In the genomic region with DNA sequence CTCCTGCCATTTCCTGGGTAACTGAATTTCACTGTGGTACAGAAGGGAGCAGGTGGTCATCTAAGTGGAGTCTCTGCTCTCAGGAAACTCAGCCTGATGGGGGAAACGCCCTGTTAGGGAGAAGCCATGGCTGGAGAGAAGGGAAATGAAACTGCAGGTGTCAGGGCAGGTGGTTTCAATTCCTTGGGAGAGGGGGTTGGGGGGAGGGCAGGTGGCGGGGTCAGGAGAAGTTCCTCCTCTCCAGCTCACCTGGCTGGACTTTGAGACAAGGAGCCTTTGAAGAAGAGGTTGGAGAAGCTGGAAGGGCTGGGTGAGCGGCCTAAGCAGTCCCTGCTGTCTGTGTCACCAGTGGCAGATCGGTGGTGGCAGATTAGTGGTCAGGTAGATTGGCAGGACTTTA, we compare ENCODE assay signal across 15 mouse cellular contexts. TPM values are rescaled to one million over a fixed set of nuclear protein-coding genes. Genes with fewer than 3 reads are reported as not detected.
"Had no signal": no experiment of that assay in that cellular context is flagged by ENCODE, and none has a peak within 500 bp of the region (broad histone marks: within the 10 kb centered on the region; RNA-seq: fewer than 3 reads in every experiment).

No protein-coding gene starts in this region.

- H3K9me3 ChIP-seq: liver, embryonic 13.5 days; midbrain, embryonic 12.5 days; midbrain, embryonic 15.5 days; neural tube, embryonic 12.5 days; neural tube, embryonic 15.5 days had no signal

- H3K9ac ChIP-seq: liver, embryonic 13.5 days; midbrain, embryonic 12.5 days; midbrain, embryonic 15.5 days; neural tube, embryonic 12.5 days; neural tube, embryonic 15.5 days had no signal

- H3K4me2 ChIP-seq: liver, embryonic 13.5 days; midbrain, embryonic 12.5 days; midbrain, embryonic 15.5 days; neural tube, embryonic 12.5 days; neural tube, embryonic 15.5 days had no signal

- H3K36me3 ChIP-seq: liver, embryonic 13.5 days; midbrain, embryonic 12.5 days; midbrain, embryonic 15.5 days; neural tube, embryonic 12.5 days; neural tube, embryonic 15.5 days had no signal

- H3K27me3 ChIP-seq: midbrain, embryonic 15.5 days; neural tube, embryonic 12.5 days; neural tube, embryonic 15.5 days had no signal

- H3K4me3 ChIP-seq: liver, embryonic 13.5 days; midbrain, embryonic 12.5 days; midbrain, embryonic 15.5 days; neural tube, embryonic 12.5 days; neural tube, embryonic 15.5 days had no signal

- DNase-seq: kidney, adult 2 months; liver, embryonic 13.5 days; lung, adult 2 months; right cerebral cortex, adult 18-20 months; right cerebral cortex, postnatal 14 days; right cerebral cortex, postnatal 4 days; spleen, adult 18-20 months; thymus, adult 18-20 months; thymus, postnatal 36 days had no signal

- ATAC-seq: midbrain, embryonic 15.5 days had no signal

- H3K27ac ChIP-seq: kidney, postnatal 0 days; liver, embryonic 13.5 days; macrophage; midbrain, embryonic 12.5 days; midbrain, embryonic 15.5 days; neural tube, embryonic 12.5 days; neural tube, embryonic 15.5 days had no signal

RNA-seq across cellular contexts. Expression of a gene that starts 37.0 kb away (rescaled TPM):
- polyA plus RNA-seq: macrophage had no signal
